Mouse (Mus musculus) kidney, postnatal 0 days (tissue): ENCODE results near the gene Arhgap24. TPM values are rescaled to one million over a fixed set of nuclear protein-coding genes. Genes with fewer than 3 reads are reported as not detected.
A peak's percentile ranks its signal among the peaks of the same experiment; 100 is the strongest.

Experiments used
- ATAC-seq: fragments of 200-750 bp; cut with Nextera tagmentation; replicated peaks from 2 replicates; pipeline ENCODE4 v1.8.0; 2017; ENCODE audit warnings: low read depth, moderate number of reproducible peaks, moderate TSS enrichment, moderate library complexity; ENCODE audit not compliant: low FRiP score
- DNase-seq: peaks from one replicate; pipeline ENCODE4 v3.0.0-alpha.2; 2016; ENCODE audit warnings: low spot score
- H3K27ac ChIP-seq: fragments of 300-500 bp; sonication (generic); 2 replicates; pipeline ENCODE4 v1.5.1; 2014; ENCODE audit warnings: mild to moderate bottlenecking
- H3K27me3 ChIP-seq: fragments of 300-500 bp; sonication (generic); 2 replicates; pipeline ENCODE4 v1.6.1; 2014; ENCODE audit warnings: low read length, mixed read lengths; ENCODE audit not compliant: insufficient read depth
- H3K36me3 ChIP-seq: fragments of 300-500 bp; sonication (generic); 2 replicates; pipeline ENCODE4 v1.6.1; 2014; ENCODE audit warnings: low read length, mixed read lengths; ENCODE audit not compliant: insufficient read depth
- H3K4me1 ChIP-seq: fragments of 300-500 bp; sonication (generic); replicated peaks from 2 replicates; pipeline ENCODE4 v1.6.1; 2014; ENCODE audit warnings: antibody characterized with exemption, low read length, mixed read lengths; ENCODE audit not compliant: insufficient read depth
- H3K4me2 ChIP-seq: fragments of 300-500 bp; sonication (generic); 2 replicates; pipeline ENCODE4 v1.6.1; 2014; ENCODE audit warnings: mild to moderate bottlenecking, low read length, moderate library complexity, mixed read lengths
- H3K4me3 ChIP-seq: fragments of 300-500 bp; sonication (generic); replicated peaks from 2 replicates; pipeline ENCODE4 v1.5.1; 2014; ENCODE audit warnings: low read depth, low read length
- H3K9ac ChIP-seq: fragments of 300-500 bp; sonication (generic); 2 replicates; pipeline ENCODE4 v1.6.1; 2014; ENCODE audit warnings: low read depth, low read length
- H3K9me3 ChIP-seq: fragments of 300-500 bp; sonication (generic); replicated peaks from 2 replicates; pipeline ENCODE4 v1.6.1; 2016; ENCODE audit warnings: low read length, inconsistent platforms, mixed read lengths
- CTCF ChIP-seq: IDR thresholded peaks from 2 replicates; pipeline ENCODE4 v1.5.1; 2016; ENCODE audit warnings: antibody characterized with exemption, low read depth, mild to moderate bottlenecking, moderate library complexity
- WGBS: fragments of 180-500 bp; shearing (Covaris S2); extraction: QIAGEN DNeasy Blood & Tissue Kit; methylation state at CpG from one replicate; pipeline ENCODE4 v1.1.7; 2014; 5-methylcytosine and 5-hydroxymethylcytosine counted together
- polyA plus RNA-seq: library from polyadenylated mRNA; unstranded; fragments of >200 nt; fragmentation: Nextera tagmentation; extraction: Ambion mirVana; gene quantifications from 2 replicates; pipeline ENCODE4 v1.2.1, GENCODE M21; 2015

Gene Arhgap24
- polyA plus RNA-seq, 1 experiment from 2014 or later, result 99.9 TPM

DNA sequence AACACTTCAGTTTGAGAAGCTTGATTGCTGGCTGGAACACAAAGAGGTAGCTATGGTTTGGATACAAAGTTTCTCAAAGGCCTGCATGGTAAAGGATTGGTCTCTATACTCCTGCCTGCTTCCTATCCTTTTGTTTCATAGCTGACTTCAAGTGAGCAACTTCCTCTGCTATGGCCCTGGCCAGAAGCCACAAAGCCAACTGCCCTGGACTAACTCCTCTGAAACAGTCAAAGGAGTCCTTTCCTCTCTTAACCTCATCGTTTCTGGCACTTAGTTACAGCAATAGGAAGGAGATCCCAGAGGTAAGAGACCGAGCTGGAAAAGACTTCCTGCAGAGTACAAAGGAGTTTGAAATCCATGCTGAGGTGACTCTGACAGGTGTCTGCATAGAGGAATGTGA is 224.0 kb downstream of the Arhgap24 start:
- Histone ChIP-seq H3K27ac (0 out of 2 replicates have a peak overlapping the region, but pooled peaks have one; percentile 47), H3K36me3 (no peaks in the 10 kb centered on the region), H3K27me3 (no peaks in the 10 kb centered on the region), H3K4me3 (no peak overlapping the region), H3K9me3 (no peaks in the 10 kb centered on the region), H3K4me1 (peaks cover 8% of the 10 kb centered on the region; the same call in 1 of the 2 replicates), H3K4me2 (no peak overlapping the region), H3K9ac (no peak overlapping the region)
- DNase-seq (no peak), ATAC-seq (no peak)
- no peak for TF ChIP-seq CTCF
- 15% methylated on average over 2 of the region's 2 CpGs for WGBS

DNA sequence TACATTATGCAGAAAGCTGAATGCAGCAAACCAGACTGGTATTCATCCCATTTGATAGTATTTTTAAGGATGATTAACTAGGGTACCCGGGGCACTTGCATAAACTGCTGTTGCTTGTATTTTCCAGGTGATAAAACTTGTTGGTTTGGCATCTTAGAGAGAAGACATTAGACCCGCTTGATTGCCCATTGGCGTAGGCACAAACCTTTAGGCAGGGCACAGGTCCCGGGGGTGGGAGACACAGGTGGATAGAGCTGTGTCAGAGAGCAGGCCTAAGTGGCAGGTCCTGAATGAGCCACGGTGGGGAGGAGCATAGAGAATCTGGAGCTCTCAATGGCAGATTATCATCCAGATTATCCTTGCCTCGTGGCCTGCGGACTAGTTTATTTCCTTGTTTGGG is 229.1 kb downstream of the Arhgap24 start:
- WGBS, result 54% methylated on average over 7 of the region's 7 CpGs
- ATAC-seq (peak; percentile 79; the same call in 1 of the 2 replicates), DNase-seq (peak; percentile 49)
- Histone ChIP-seq H3K9me3 (no peaks in the 10 kb centered on the region), H3K27me3 (no peaks in the 10 kb centered on the region), H3K4me1 (peaks cover 4% of the 10 kb centered on the region; the same call in 1 of the 2 replicates), H3K27ac (no peak overlapping the region), H3K9ac (no peak overlapping the region), H3K4me2 (no peak overlapping the region), H3K4me3 (no peak overlapping the region), H3K36me3 (no peaks in the 10 kb centered on the region)
- no peak for TF ChIP-seq CTCF

DNA sequence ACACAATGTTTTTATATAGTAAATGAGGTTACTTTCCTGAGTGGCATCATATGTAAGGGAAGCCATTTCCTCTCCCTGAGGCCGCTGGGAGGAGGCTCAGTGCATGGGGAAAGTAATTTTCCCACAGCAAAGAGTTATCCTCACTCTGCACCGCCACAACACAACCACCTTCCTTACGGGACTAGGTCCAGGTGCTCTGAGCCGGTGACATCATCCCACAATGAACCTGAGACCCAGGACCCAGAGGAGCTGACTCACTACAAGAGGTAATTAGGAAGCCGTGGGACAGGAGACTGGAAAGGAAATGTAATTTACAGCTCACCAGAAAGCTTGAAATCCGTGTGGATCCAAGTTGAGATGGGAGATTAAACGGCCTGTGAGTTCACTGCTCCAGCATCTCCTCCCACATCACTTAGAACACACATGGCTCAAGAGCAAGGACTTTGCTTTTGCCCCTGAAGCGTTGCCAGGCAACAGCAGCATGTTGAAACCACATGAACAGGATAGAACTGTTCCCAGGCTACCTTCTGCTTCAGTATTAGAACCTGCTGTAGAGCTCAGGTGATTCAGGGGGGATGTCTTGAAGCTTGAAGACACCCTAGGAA is 238.3 kb downstream of the Arhgap24 start:
- DNase-seq (no peak), ATAC-seq (peak; percentile 76)

DNA sequence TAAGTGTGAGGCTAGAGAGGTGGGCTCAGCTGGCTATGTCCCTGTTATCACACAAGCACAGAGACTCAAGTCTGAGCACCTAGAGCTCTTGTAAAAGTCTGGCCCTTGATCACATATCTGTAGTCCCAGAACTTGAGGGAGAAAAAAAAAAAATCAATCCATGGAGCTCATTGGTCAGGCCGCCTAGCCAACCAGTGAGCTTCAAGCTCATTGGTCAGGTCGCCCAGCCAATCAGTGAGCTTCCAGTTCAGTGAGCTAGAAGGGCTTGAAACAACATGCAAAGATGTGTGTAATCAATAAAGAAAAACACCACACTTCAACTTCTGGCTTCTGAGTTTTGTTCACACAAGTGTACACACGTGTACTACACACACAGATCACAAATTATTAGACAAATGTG is 242.4 kb downstream of the Arhgap24 start:
- no peak for DNase-seq
- Histone ChIP-seq H3K27me3 (no peaks in the 10 kb centered on the region), H3K9ac (no peak overlapping the region), H3K4me1 (no peaks in the 10 kb centered on the region; the same call in 1 of the 2 replicates), H3K4me3 (no peak overlapping the region), H3K9me3 (no peaks in the 10 kb centered on the region), H3K36me3 (no peaks in the 10 kb centered on the region), H3K4me2 (no peak overlapping the region), H3K27ac (no peak overlapping the region)
- TF ChIP-seq CTCF, result no peak
- 93% methylated on average over 3 of the region's 3 CpGs for WGBS
- ATAC-seq, result no peak

More for the DNA sequence above, 238.3 kb downstream of the Arhgap24 start:
- Histone ChIP-seq H3K4me2 (no peak overlapping the region), H3K9ac (no peak overlapping the region), H3K4me1 (no peaks in the 10 kb centered on the region), H3K4me3 (no peak overlapping the region), H3K9me3 (no peaks in the 10 kb centered on the region), H3K27me3 (no peaks in the 10 kb centered on the region), H3K27ac (no peak overlapping the region), H3K36me3 (no peaks in the 10 kb centered on the region)
- 23% methylated on average over 8 of the region's 8 CpGs for WGBS
- no peak for TF ChIP-seq CTCF

DNA sequence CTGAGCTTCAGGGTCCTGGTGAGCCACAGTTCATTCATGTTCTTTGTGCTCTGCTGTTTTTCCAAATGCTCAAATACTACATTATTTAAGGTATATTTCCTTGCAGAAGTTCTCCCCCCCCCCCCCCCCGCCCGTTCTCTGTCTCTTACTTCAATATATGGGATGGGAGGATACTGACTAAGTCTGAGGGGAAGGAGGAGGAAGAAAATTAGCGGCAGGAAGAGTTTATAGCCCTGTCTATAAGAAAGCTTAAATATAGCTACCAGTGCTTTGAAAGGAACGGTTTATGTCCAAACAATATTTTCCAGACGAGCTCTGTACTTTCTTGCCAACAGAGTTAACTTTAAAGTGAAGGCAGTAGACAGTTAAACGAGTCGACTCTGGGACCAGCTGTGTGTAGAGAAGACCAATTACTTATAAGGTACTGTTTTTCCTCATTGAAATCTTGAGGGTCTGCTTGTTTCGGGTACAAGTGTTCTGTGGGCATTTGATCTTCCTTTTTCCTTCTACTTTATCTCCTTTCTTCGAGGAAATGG is 243.7 kb downstream of the Arhgap24 start:
- Histone ChIP-seq H3K4me1 (no peaks in the 10 kb centered on the region; the same call in 1 of the 2 replicates), H3K36me3 (no peaks in the 10 kb centered on the region), H3K4me3 (peak overlapping the region; percentile 26), H3K27ac (peak overlapping the region; percentile 72), H3K9me3 (no peaks in the 10 kb centered on the region), H3K9ac (peak overlapping the region; percentile 24; the same call in 1 of the 2 replicates), H3K27me3 (no peaks in the 10 kb centered on the region), H3K4me2 (peak overlapping the region; percentile 37)
- DNase-seq, result peak; percentile 77
- TF ChIP-seq CTCF, result no peak
- WGBS, result 14% methylated on average over 9 of the region's 9 CpGs
- no peak for ATAC-seq

DNA sequence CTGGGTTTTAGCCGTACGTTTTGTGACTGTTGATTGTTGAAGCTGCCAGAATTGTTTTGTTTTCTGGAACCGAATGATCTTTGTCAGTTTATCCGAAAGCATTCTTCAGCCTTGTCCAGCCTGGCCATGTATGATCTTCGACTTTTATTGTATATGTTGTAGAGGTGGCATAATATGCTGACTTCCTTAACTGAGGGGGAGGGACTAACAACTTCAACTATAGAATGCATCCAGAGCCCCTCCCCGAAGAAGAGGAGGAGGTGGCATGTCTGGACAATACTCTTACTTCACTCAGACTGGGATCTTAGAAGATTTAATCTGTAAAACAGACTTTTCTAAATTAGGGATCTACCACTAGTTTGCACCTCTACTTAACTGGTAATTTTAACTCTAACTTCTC is 244.2 kb downstream of the Arhgap24 start:
- H3K36me3 ChIP-seq, result no peaks in the 10 kb centered on the region
- ATAC-seq, result no peak
- H3K4me2 ChIP-seq, result peak overlapping the region; percentile 37
- DNase-seq, result no peak
- H3K27me3 ChIP-seq, result no peaks in the 10 kb centered on the region
- WGBS, result 47% methylated on average over 6 of the region's 6 CpGs
- peak overlapping the region; percentile 26 for H3K4me3 ChIP-seq
- no peaks in the 10 kb centered on the region; the same call in 1 of the 2 replicates for H3K4me1 ChIP-seq
- no peaks in the 10 kb centered on the region for H3K9me3 ChIP-seq
- peak overlapping the region; percentile 24; the same call in 1 of the 2 replicates for H3K9ac ChIP-seq
- no peak for TF ChIP-seq CTCF
- H3K27ac ChIP-seq, result peak overlapping the region; percentile 72
